Mouse (Mus musculus): ENCODE results near the gene Slc38a1. TPM values are rescaled to one million over a fixed set of nuclear protein-coding genes. Genes with fewer than 3 reads are reported as not detected.

The Slc38a1 gene
- polyA plus RNA-seq (2014; fragmentation: Illumina TruSeq; extraction: RNeasy Lipid Tissue Mini Kit (QIAGEN cat#74804); ENCODE audit: low read depth, low replicate concordance) = 3.0 TPM

DNA sequence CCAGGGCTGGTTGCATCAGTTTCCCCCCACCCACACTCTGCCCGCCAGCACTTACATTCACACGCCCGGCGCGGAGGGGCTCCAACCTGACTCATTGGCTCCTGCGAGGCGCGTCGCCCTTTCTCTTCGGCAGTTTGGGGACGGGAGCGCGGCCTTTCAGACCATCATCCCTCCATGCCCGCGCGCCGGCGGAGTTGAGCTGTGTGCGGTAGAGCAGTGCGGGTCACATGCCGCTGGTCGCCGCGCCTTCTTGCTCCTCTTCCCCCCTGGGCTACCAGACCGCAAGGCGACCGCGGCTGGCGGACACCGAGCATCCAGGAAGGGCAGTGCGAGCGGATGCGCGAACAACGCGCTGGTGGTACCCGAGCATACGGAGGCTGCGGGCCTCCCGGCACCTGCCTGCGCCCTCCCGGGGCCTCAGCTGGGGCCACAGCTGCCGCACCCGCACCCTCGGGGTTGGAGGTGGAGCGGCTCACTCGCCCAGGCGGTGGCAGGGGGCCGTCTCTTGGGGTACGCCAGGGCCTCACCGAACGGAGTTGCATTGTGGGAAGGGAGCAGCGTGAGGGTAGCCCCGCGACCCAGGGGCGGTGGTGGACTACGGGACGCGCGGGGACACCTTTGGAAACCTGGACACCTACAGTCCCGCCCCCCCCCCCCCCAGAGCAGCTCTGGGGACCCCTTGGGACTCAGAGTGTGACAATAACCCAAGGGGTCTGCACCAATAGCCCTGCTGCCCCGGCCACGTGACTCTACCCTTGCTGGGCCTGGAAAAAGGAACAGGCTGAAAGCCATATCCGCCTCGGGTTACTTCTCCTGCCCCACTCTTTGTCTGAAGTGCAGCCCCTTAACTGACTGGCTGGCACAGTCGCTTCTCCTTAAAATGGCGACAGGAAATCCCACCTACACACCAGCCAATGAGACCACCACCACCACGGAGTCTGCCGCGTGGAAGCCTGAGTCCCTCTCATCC lies at the start of gene Slc38a1:
Gene Slc38a1 (minus strand): TSS at position 478 of the 970 bp plus-strand sequence.

Other genes starting within 250 kb of the Slc38a1 start
- 116 TPM for gene Scaf11, start 182.1 kb downstream of the Slc38a1 start, polyA plus RNA-seq (2014; fragmentation: Illumina TruSeq; extraction: RNeasy Lipid Tissue Mini Kit (QIAGEN cat#74804); ENCODE audit: low read depth, low replicate concordance)
- 69.2 TPM for gene Slc38a2, start 56.8 kb upstream of the Slc38a1 start, polyA plus RNA-seq (2014; fragmentation: Illumina TruSeq; extraction: RNeasy Lipid Tissue Mini Kit (QIAGEN cat#74804); ENCODE audit: low read depth, low replicate concordance)